Mouse (Mus musculus) common myeloid progenitor, adult 5-6 weeks (primary cell): ENCODE results near the gene Otx2. TPM values are rescaled to one million over a fixed set of nuclear protein-coding genes. Genes with fewer than 3 reads are reported as not detected.

ENCODE experiments used
- ATAC-seq: replicated peaks from 2 replicates; pipeline ENCODE4 v1.8.0; 2016; ENCODE audit warnings: low read depth, mild to moderate bottlenecking, moderate TSS enrichment, inconsistent platforms; ENCODE audit not compliant: poor library complexity, severe bottlenecking
- total RNA-seq: library from RNA; stranded (forward); fragments of 200-1000, 187-1606 nt; gene quantifications from 2 replicates; pipeline ENCODE4 v1.2.3, GENCODE M21; 2017

Gene Otx2
- total RNA-seq, 1 experiment from 2014 or later, result not detected

GRCm38 (mm10) chr14:48669541-48670257 is 3.9 kb downstream of the Otx2 start:
- ATAC-seq, result no peak

GRCm38 (mm10) chr14:48668761-48669303 is 4.8 kb downstream of the Otx2 start:
- no peak for ATAC-seq

DNA sequence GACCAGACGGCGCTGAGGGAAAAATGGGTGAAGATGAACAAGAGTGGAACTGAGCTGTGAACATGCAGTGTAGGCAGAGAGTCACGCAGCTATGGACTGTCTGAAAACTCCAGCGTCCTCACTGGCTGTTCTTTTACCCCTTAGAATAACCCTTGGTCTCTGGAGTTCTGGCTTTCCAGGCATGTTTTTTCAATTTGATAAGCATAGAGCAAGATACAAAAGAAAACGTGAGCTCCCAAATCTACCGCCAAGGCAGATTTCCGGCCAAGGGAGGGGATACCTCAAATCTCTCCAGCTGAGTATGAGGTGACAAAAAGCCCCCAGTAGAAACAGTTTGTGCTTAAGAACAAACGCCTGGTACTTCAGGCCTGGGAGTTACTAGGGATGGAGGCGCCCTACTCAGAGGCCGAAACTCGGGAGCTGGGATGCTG is 5.6 kb downstream of the Otx2 start:
- ATAC-seq, result no peak

DNA sequence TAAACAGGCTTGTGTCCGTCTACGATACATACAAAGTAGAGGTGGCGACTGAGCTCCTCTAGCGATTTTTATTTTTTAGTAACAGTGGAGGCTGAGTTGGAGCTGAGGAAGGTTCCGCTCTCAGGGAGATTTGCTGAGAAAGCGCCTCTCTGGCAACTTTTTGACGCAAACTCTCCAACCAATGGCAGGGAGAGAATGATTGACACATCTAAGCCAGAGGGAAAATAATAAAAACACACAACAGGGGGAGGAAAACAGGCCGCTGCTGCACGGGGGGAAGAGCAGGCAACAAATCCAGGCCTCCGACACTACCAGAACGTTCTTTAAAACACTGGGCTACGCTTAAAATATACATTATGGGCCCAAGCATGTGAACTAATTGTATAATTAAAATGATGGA is 6.2 kb downstream of the Otx2 start:
- ATAC-seq, result no peak

DNA sequence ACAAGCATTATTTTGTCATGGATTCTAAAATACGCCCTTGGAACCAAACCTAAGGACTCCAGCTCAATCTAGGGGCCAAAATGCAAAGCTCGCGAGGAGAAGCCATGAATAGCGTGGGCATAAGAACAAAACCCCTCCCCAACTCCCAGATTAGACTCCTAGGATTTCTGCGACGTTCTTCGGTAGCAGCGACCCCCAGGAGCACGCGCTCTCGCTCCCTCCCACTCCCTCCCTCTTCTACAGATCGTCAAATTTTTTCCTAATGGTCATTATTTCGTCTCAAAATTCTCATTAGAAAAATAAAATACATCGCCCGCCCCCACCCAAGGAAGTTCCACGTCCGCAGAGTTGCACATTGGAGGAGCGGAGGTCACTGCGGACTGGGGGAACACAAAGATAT is 6.8 kb downstream of the Otx2 start:
- ATAC-seq, result no peak

GRCm38 (mm10) chr14:48665816-48666661 is 7.6 kb downstream of the Otx2 start:
- no peak for ATAC-seq

GRCm38 (mm10) chr14:48664841-48665815 is 8.5 kb downstream of the Otx2 start:
- ATAC-seq, result no peak

DNA sequence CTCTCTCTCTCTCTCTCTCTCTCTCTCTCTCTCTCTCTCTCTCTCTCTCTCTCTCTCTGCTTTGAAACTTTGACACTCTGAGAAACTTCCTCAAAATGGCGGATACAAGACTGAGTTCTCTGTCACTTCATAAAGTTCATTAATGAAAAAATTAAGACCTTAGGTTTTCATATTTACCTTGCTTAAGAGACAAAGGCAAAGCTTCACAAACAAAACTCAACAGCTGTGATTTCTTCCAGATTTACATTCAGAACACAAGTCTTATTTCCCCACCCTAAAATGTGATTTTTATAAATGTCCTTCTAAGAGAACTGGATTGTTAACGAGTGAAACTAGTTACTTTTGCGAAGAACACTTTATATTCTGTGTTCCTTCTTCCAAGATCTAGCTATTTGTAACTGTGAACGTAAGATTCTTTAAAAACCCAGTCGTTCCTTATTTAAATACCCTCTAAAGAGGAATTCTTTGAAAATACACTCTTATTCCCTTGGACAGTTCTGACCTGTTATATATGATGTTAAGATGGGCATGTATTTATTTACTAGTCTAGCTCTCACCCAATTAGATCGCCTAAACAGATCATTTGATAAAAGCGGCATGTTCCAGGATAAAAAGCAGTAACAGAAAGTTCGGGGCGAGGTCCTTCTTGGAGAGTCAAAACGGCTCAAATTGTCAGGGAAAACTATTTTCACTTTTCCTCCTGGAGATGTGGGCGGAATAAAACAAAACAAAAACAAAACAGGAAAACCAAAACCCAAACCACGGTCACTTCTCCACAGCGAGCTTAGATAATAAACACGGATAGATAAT is 9.4 kb downstream of the Otx2 start:
- no peak for ATAC-seq

DNA sequence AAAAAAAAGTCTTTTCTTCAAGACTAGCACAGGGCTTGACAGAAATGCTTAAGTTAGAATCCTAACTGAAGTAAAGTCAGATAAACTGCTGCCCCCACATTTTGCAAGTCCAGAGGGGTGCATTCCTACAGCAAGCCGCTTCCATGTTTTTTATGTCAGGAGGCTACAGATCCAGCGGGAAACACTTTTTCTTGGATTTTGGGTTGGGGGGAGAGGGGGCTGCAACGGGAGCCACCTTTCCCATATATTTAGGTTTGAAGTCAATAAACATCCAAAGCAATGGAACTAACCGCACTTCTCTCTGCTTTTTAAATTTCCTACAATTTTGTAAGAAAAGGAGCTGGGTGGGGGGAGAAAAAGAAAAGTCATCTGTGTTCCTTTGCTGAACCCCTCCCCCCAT is 10.1 kb downstream of the Otx2 start:
- no peak for ATAC-seq

DNA sequence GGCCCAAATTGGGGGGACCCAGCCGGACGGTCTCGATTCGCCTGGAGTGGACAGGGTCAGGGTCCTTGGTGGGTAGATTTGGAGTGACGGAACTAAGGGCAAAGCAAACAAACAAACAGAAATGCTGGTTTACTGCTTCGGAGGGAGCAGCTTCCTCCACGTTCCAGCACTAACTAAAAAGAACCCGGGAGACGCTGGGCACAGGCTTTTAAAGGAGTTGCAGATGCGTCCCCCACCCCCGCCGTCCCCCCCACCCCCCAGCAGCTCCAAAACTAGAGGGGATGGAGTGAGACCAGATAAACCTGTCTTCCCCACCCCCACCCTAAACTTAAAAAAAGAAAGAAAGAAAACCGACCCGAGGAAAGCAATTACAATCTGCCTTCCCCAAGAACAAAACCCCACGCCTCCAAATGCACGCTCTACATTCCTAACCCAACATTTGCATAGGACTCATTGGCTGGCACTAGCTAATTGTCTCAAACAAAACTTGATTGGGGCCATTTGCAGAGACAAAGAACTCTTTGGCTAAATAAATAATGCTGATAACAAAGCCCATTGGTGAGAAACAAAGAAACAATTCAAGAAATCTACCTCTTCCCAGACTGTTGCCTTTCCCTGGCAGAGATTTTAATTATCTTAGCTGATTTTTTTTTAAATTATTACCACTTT is 10.9 kb downstream of the Otx2 start:
- no peak for ATAC-seq

- ATAC-seq, result no peak
These were observed 11.7 kb downstream of the Otx2 start for GRCm38 (mm10) chr14:48661646-48662567.

DNA sequence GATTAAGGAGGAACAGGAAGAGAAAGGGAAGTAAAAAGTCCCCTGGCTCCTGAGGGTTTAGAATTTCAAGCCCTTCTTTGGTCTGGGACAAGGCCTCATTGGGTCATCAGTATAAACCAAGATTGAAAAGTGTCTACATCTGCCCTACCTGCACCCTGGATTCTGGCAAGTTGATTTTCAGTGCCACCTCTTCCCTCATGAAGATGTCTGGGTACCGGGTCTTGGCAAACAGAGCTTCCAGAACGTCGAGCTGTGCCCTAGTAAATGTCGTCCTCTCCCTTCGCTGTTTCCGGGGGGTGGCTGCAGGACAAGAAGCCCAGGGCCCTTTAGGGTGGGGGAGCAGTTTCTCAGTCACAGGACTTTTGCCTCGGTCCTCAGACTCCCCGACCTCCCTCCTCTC is 12.5 kb downstream of the Otx2 start:
- ATAC-seq, result no peak

DNA sequence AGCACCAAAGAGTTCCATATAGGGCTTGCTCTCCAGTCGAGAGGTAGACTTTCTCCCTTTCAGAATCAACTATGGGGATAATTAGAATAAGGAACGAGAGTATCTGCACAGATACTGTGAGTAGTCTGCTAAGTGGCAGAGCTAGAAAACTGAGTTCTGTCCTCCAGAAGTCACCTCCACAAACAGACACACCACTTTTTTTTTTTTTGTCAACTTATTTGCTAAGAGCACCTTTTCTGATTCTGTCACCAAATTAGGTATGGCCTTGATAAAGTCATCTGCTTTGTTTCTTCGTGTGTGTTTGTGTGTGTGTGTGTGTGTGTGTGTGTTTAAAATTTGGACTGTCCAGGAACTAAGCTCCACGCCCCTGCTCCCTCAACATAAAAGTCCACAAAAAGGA is 13.0 kb downstream of the Otx2 start:
- no peak for ATAC-seq

- no peak for ATAC-seq
These were observed 14.0 kb downstream of the Otx2 start for GRCm38 (mm10) chr14:48659661-48660060.

GRCm38 (mm10) chr14:48657241-48657640 is 16.4 kb downstream of the Otx2 start:
- no peak for ATAC-seq

GRCm38 (mm10) chr14:48656711-48657110 is 16.9 kb downstream of the Otx2 start:
- no peak for ATAC-seq

- ATAC-seq, result no peak
These were observed 17.6 kb downstream of the Otx2 start for GRCm38 (mm10) chr14:48655792-48656550.
